Mouse (Mus musculus) forebrain, embryonic 12.5 days (tissue): Measurements from ENCODE around the gene Gpkow. TPM values are rescaled to one million over a fixed set of nuclear protein-coding genes. Genes with fewer than 3 reads are reported as not detected.
"Not testable (repeated sequence)": the region's sequence is repeated elsewhere in the genome, so short reads cannot be mapped to it uniquely, and the experiment has no call there.

Experiments
- ATAC-seq: fragments of 200-750 bp; cut with Nextera tagmentation; 2 replicates; pipeline ENCODE4 v1.8.0; 2017; ENCODE audit warnings: moderate TSS enrichment; ENCODE audit not compliant: low FRiP score
- H3K27ac ChIP-seq: fragments of 300-500 bp; sonication (generic); 2 replicates; pipeline ENCODE4 v1.5.1; 2016; ENCODE audit warnings: mild to moderate bottlenecking
- H3K27me3 ChIP-seq: fragments of 300-500 bp; sonication (generic); 2 replicates; pipeline ENCODE4 v1.6.1; 2016; ENCODE audit warnings: mild to moderate bottlenecking
- H3K36me3 ChIP-seq: fragments of 300-500 bp; sonication (generic); replicated peaks from 2 replicates; pipeline ENCODE4 v1.6.1; 2016; ENCODE audit warnings: mild to moderate bottlenecking
- H3K4me1 ChIP-seq: fragments of 300-500 bp; sonication (generic); 2 replicates; pipeline ENCODE4 v1.6.1; 2016
- H3K4me2 ChIP-seq: fragments of 300-500 bp; sonication (generic); 2 replicates; pipeline ENCODE4 v1.6.1; 2016; ENCODE audit warnings: mild to moderate bottlenecking, moderate library complexity
- H3K4me3 ChIP-seq: fragments of 300-500 bp; sonication (generic); replicated peaks from 2 replicates; pipeline ENCODE4 v1.5.1; 2016; ENCODE audit warnings: mild to moderate bottlenecking
- H3K9ac ChIP-seq: fragments of 300-500 bp; sonication (generic); 2 replicates; pipeline ENCODE4 v1.6.1; 2016; ENCODE audit warnings: mild to moderate bottlenecking
- H3K9me3 ChIP-seq: fragments of 300-500 bp; sonication (generic); 2 replicates; pipeline ENCODE4 v1.6.1; 2016
- WGBS: fragments of 180-500 bp; shearing (Covaris S2); methylation state at CpG from one replicate; pipeline ENCODE4 v1.1.7; 2016; 5-methylcytosine and 5-hydroxymethylcytosine counted together
- polyA plus RNA-seq: library from polyadenylated mRNA; unstranded; fragments of >200 nt; fragmentation: Nextera tagmentation; extraction: Ambion mirVana; gene quantifications from 2 replicates; pipeline ENCODE4 v1.2.1, GENCODE M21; 2016

The Gpkow gene
- polyA plus RNA-seq, 1 experiment from 2014 or later = 45.6 TPM

- 28% methylated on average over 6 of the region's 12 CpGs for WGBS
- Histone ChIP-seq H3K4me3 (peak overlapping the region; percentile 33), H3K4me2 (peak overlapping the region; percentile 46)
- H3K36me3 ChIP-seq, ATAC-seq, H3K9me3 ChIP-seq, H3K9ac ChIP-seq, H3K27ac ChIP-seq, H3K4me1 ChIP-seq, H3K27me3 ChIP-seq: not testable (repeated sequence)
Measured at GRCm38 (mm10) chrX:7713764-7714134, 16.8 kb downstream of the Gpkow start.

- not testable (repeated sequence) for H3K36me3 ChIP-seq, H3K27me3 ChIP-seq, H3K9ac ChIP-seq, H3K9me3 ChIP-seq, H3K27ac ChIP-seq, H3K4me1 ChIP-seq
- 23% methylated on average over 46 of the region's 60 CpGs for WGBS
- Histone ChIP-seq H3K4me3 (peak within 1 kb of the TSS; percentile 33), H3K4me2 (peak within 1 kb of the TSS; percentile 46)
- ATAC-seq = peak; percentile 98
Measured at GRCm38 (mm10) chrX:7714135-7714899, 17.4 kb downstream of the Gpkow start, which contains the start of gene Wdr45. Gene Wdr45, plus strand, starts transcription at chrX:7714333.

GRCm38 (mm10) chrX:7716058-7716457 lies 19.1 kb downstream of the Gpkow start:
- not testable (repeated sequence) for H3K9ac ChIP-seq, H3K27me3 ChIP-seq, H3K4me2 ChIP-seq, H3K4me3 ChIP-seq, ATAC-seq, H3K36me3 ChIP-seq, H3K9me3 ChIP-seq, H3K27ac ChIP-seq, H3K4me1 ChIP-seq
- WGBS = 25% methylated on average over 1 of the region's 1 CpGs

GRCm38 (mm10) chrX:7721514-7722281 lies 24.8 kb downstream of the Gpkow start, which contains the start of gene Gm45208:
Gene Gm45208, plus strand, starts transcription at chrX:7722245.
- peak within 1 kb of the TSS; percentile 62 for H3K4me2 ChIP-seq
- no peaks in the 10 kb centered on the region for H3K9me3 ChIP-seq
- peak within 1 kb of the TSS; percentile 52 for H3K4me3 ChIP-seq
- H3K4me1 ChIP-seq = peaks cover 4% of the 10 kb centered on the region; the same call in 1 of the 2 replicates
- WGBS = 27% methylated on average over 22 of the region's 22 CpGs
- no peaks in the 10 kb centered on the region for H3K27me3 ChIP-seq
- peak within 1 kb of the TSS; percentile 88 for H3K27ac ChIP-seq
- peak; percentile 92 for ATAC-seq
- H3K9ac ChIP-seq = peak within 1 kb of the TSS; percentile 56
- peaks cover 4% of the 10 kb centered on the region; the same call in 1 of the 2 replicates for H3K36me3 ChIP-seq

- Histone ChIP-seq H3K4me1 (peaks cover 4% of the 10 kb centered on the region; the same call in 1 of the 2 replicates), H3K4me2 (peak overlapping the region; percentile 62), H3K27me3 (no peaks in the 10 kb centered on the region), H3K9ac (peak overlapping the region; percentile 56), H3K9me3 (no peaks in the 10 kb centered on the region), H3K4me3 (peak overlapping the region; percentile 52), H3K36me3 (peaks cover 10% of the 10 kb centered on the region; the same call in 1 of the 2 replicates), H3K27ac (no peak overlapping the region)
- 23% methylated on average over 11 of the region's 11 CpGs for whole genome bisulfite sequencing
- ATAC-seq = peak; percentile 31; the same call in 1 of the 2 replicates
Measured at GRCm38 (mm10) chrX:7722282-7722611, 25.3 kb downstream of the Gpkow start.

GRCm38 (mm10) chrX:7722691-7723090 lies 25.8 kb downstream of the Gpkow start:
- no peak for ATAC-seq
- peaks cover 6% of the 10 kb centered on the region; the same call in 1 of the 2 replicates for H3K4me1 ChIP-seq
- peak overlapping the region; percentile 62 for H3K4me2 ChIP-seq
- no peak overlapping the region for H3K27ac ChIP-seq
- H3K36me3 ChIP-seq = peaks cover 11% of the 10 kb centered on the region; the same call in 1 of the 2 replicates
- peak overlapping the region; percentile 52 for H3K4me3 ChIP-seq
- H3K9me3 ChIP-seq = no peaks in the 10 kb centered on the region
- 34% methylated on average over 4 of the region's 4 CpGs for WGBS
- no peaks in the 10 kb centered on the region for H3K27me3 ChIP-seq
- peak overlapping the region; percentile 56 for H3K9ac ChIP-seq

GRCm38 (mm10) chrX:7724135-7724534 lies 27.2 kb downstream of the Gpkow start:
- ATAC-seq = no peak
- H3K9me3 ChIP-seq = no peaks in the 10 kb centered on the region
- H3K27ac ChIP-seq = no peak overlapping the region
- H3K4me1 ChIP-seq = peaks cover 10% of the 10 kb centered on the region
- WGBS = 83% methylated on average over 7 of the region's 7 CpGs
- H3K9ac ChIP-seq = no peak overlapping the region
- H3K36me3 ChIP-seq = peaks cover 11% of the 10 kb centered on the region; the same call in 1 of the 2 replicates
- no peaks in the 10 kb centered on the region for H3K27me3 ChIP-seq
- no peak overlapping the region for H3K4me3 ChIP-seq
- no peak overlapping the region for H3K4me2 ChIP-seq

GRCm38 (mm10) chrX:7725841-7726240 lies 28.9 kb downstream of the Gpkow start:
- H3K9ac ChIP-seq = no peak overlapping the region
- WGBS = 88% methylated on average over 12 of the region's 12 CpGs
- no peaks in the 10 kb centered on the region for H3K27me3 ChIP-seq
- H3K9me3 ChIP-seq = no peaks in the 10 kb centered on the region
- H3K4me1 ChIP-seq = peaks cover 15% of the 10 kb centered on the region
- no peak for ATAC-seq
- peaks cover 11% of the 10 kb centered on the region; the same call in 1 of the 2 replicates for H3K36me3 ChIP-seq
- H3K4me2 ChIP-seq = no peak overlapping the region
- H3K4me3 ChIP-seq = no peak overlapping the region
- no peak overlapping the region for H3K27ac ChIP-seq

- Histone ChIP-seq H3K4me3 (no peak overlapping the region), H3K4me1 (peaks cover 15% of the 10 kb centered on the region), H3K9ac (no peak overlapping the region), H3K27ac (no peak overlapping the region), H3K4me2 (no peak overlapping the region), H3K36me3 (peaks cover 11% of the 10 kb centered on the region; the same call in 1 of the 2 replicates), H3K27me3 (no peaks in the 10 kb centered on the region), H3K9me3 (no peaks in the 10 kb centered on the region)
- ATAC-seq = no peak
- WGBS = 92% methylated on average over 13 of the region's 13 CpGs
Measured at GRCm38 (mm10) chrX:7727176-7727575, 30.2 kb downstream of the Gpkow start.

- WGBS = 18% methylated on average over 42 of the region's 42 CpGs
- peak within 1 kb of the TSS; percentile 50 for H3K9ac ChIP-seq
- H3K36me3 ChIP-seq = peaks cover 11% of the 10 kb centered on the region; the same call in 1 of the 2 replicates
- H3K27me3 ChIP-seq = no peaks in the 10 kb centered on the region
- peaks cover 11% of the 10 kb centered on the region for H3K4me1 ChIP-seq
- 0 out of 2 replicates have a peak within 1 kb of the TSS, but pooled peaks have one; percentile 46 for H3K27ac ChIP-seq
- H3K9me3 ChIP-seq = no peaks in the 10 kb centered on the region
- H3K4me2 ChIP-seq = peak within 1 kb of the TSS; percentile 55
- ATAC-seq = peak; percentile 95
- H3K4me3 ChIP-seq = peak within 1 kb of the TSS; percentile 49
Measured at GRCm38 (mm10) chrX:7728215-7728921, 31.4 kb downstream of the Gpkow start, which contains the start of gene Praf2. Gene Praf2, plus strand, starts transcription at chrX:7728439.

GRCm38 (mm10) chrX:7728922-7729265 lies 32.0 kb downstream of the Gpkow start:
- Histone ChIP-seq H3K36me3 (peaks cover 11% of the 10 kb centered on the region; the same call in 1 of the 2 replicates), H3K9ac (peak overlapping the region; percentile 50), H3K4me3 (peak overlapping the region; percentile 49), H3K4me1 (peaks cover 11% of the 10 kb centered on the region), H3K27me3 (no peaks in the 10 kb centered on the region), H3K27ac (no peak overlapping the region), H3K9me3 (no peaks in the 10 kb centered on the region), H3K4me2 (peak overlapping the region; percentile 55)
- WGBS = 45% methylated on average over 4 of the region's 4 CpGs
- no peak for ATAC-seq
